Mouse (Mus musculus): Measurements from ENCODE around the gene Atp5g3.

GRCm38 (mm10) chr2:73912264-73912663 lies 1.1 kb upstream of the Atp5g3 start:
- TF ChIP-seq POLR2A (IDR thresholded peaks at IDR 0.05; ENCODE audit: insufficient read depth, low read depth, low read length) = no peak
- no peak for TF ChIP-seq CTCF (IDR thresholded peaks at IDR 0.05)
- TF ChIP-seq EP300 (IDR thresholded peaks at IDR 0.05; ENCODE audit: insufficient read depth, low read depth, low read length) = no peak
